Mouse (Mus musculus) brain, adult 10 weeks (tissue): ENCODE results near the gene Itgb5. TPM values are rescaled to one million over a fixed set of nuclear protein-coding genes. Genes with fewer than 3 reads are reported as not detected.

Experiments
- polyA plus RNA-seq: library from polyadenylated mRNA; stranded (reverse); fragments of 350-450 nt; fragmentation: Illumina TruSeq; extraction: RNeasy Lipid Tissue Mini Kit (QIAGEN cat#74804); gene quantifications from one replicate; pipeline ENCODE4 v1.2.3, GENCODE M21; 2015; ENCODE audit warnings: low read depth, low replicate concordance

The Itgb5 gene
- 36.8 TPM for polyA plus RNA-seq

DNA sequence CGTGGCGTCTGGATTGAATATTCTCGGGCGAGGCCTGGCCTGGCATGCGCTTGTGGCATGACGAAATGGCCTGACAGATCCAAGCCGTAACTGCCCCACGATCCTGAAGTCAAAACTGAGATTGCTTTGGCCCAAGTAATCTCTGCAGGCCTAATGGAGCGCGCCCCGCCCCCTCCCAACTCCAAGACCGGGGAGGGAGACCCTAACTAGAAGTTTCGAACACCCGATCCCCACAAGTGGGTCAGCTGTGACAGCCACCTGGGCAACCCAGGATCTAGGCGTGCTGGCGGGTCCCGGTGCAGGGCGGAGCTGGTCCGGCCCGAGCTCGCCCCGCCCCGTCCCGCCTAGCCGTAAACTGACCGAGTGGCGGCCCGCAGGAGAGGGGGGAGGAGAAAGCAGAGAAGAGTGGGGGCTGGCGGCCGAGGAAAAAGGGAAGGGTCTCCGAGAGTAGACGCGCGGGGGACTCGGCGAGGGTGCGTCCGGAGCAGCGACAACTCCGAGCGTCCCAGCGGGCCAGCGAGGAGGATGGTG is at the start of gene Itgb5:
Itgb5 (plus strand) TSS at position 365 of the 531 bp plus-strand sequence.

DNA sequence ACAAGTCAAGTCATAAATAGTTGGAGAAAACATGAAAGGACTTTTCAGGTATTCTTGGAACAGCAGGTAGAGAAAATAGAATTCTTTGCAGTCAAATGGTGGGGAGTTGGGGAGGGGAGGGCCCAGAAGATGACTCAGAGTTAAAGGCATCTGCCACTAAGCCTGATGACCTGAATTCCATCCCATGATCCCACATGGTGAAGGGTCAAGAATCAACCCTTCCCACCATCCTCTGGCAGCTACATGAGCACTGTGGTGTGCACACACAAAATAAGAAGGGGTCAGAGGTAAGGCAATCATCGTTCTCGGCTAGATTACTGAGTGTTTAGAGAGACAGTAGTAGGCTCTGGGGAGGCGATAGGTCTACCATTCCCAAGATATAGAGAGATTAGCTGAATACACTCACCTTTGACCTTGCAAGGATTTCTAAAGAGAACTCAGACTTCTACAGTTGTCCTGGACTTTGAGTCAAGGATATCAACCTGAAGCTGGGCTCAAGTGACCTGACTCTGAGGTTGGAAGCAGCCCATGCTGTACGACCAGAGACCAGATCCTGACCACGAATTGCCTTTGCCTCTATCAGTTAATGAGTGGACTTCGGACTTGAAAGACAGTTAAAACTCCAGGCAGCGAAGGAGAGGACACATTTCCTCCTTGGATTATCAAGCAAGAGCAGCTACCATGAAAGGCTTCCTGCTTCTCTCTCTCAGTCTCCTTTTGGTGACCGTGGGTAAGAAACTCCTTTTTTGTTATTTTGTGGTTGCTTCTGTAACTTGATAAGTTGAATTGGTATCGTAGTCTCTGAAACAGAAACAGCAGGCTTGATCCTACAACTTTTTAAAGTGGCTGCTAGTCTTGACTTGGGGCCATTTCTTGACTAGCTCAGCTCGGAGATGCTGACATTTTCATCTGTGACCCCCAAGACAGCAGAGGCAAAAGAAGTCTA is 35.3 kb upstream of the Itgb5 start, which contains the start of gene Muc13:
Muc13 (plus strand) TSS at position 192 of the 946 bp plus-strand sequence.

DNA sequence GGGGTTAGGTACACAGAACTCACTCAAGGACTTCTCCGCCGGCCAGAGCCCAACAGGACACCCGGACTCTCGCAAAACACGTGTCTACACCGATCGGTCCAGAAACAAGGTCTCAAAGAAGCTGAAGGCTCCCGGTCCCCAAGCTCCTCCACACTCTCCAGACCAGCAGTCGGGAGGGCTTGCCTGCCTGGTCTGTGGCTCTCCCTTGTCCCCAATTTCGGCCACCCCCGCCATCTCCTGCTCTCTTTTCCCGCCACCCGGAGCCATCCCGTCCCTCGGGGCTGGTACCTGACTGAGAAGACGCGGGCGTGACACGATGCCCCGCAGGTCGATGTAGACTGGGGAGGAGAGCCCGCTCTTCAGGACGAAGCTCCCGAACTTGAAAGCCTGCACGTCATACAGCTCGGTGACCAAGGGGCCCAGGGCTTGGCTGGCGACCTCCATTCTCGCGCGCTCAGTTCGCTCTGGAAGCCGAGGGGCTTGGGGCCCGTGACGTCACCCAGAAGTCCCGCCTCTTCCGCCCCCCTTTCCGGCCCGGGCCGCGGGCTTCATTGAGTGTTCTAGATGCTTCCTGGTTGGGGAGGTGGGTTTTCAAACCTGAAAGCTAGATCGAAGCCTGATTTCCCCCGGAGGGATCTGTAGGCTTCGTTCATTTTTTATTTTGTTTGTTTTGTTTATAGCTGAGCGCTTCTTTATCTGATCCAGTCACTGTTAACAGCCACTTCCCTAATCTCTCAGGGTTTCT is 137.2 kb downstream of the Itgb5 start, which contains the start of gene Umps:
Umps (minus strand) TSS at position 501 of the 745 bp plus-strand sequence.

Other genes with a start within 250 kb of the Itgb5 start
- gene Heg1, start 145.3 kb upstream of the Itgb5 start, polyA plus RNA-seq = 12.0 TPM
- gene Muc13, start 35.6 kb upstream of the Itgb5 start, polyA plus RNA-seq = not detected
- gene Umps, start 137.4 kb downstream of the Itgb5 start, polyA plus RNA-seq = 12.5 TPM